Mouse (Mus musculus): ENCODE data around the gene Etfrf1. TPM values are rescaled to one million over a fixed set of nuclear protein-coding genes. Genes with fewer than 3 reads are reported as not detected.

Etfrf1 gene
- polyA plus RNA-seq, 1 experiment from 2014 or later: 57.2 TPM

DNA sequence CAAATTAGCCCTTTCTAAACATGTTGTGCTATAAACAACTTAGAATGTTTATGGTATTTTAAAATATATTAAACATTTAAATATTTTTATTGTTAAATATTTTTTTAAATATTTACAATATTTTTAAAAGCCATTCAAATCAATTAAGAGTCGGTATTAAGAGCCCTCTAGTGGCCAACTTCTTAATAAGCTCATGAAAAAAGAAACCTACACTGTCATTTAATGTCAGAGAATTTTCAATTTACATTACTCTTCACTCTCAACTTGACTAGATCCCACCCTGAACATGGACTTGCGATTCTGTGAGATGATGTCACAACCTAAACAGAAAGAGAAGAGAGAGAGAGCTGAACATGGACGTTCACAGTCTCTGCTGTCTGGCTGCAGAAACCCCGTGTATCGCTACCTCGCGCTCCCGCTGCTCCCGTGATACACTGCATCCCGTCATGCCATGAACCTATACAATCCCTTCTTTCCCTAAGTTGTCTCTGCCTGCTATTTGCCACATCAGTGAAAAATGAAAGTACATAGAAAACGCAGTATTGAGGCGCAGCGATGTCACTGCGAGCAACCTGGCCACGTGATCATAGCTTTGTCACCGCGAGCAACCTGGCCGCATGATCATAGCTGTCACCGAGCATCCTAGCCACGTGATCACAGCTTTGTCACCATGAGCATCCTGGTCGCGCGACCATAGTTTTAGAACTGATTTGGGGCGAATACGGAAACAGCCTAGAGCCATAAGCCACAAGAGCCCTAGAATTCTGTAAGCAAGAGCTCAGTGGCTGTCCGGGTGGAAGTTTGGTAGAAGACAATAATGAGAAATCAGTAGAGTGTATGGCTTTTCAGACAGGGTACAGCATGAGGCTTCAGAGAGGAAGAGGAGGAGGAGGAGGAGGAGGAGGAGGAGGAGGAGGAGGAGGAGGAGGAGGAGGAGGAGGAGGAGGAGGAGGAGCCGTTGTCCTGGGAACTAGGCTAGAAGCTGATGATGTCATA is 23.5 kb upstream of the Etfrf1 start:
- H3K27ac ChIP-seq (ENCODE audit: low read depth, low read length): no peak overlapping the region
- H3K4me1 ChIP-seq (ENCODE audit: control insufficient read depth, insufficient read depth, low read length): no peaks in the 10 kb centered on the region
- H3K9ac ChIP-seq (ENCODE audit: low read depth, low read length): no peak overlapping the region
- no peaks in the 10 kb centered on the region for H3K27me3 ChIP-seq (ENCODE audit: control insufficient read depth, insufficient read depth, low read length)
- no peaks in the 10 kb centered on the region for H3K36me3 ChIP-seq (ENCODE audit: control insufficient read depth, insufficient read depth, low read length)
- peak overlapping the region; percentile 54 for H3K4me2 ChIP-seq
- ATAC-seq (replicated peaks; ENCODE audit: insufficient number of reproducible peaks, low FRiP score, low TSS enrichment): no peak
- peak overlapping the region; percentile 25 for H3K4me3 ChIP-seq (ENCODE audit: low read depth, low read length)
- H3K9me3 ChIP-seq (replicated peaks; ENCODE audit: control insufficient read depth, low read length): no peaks in the 10 kb centered on the region
- WGBS (ENCODE audit: insufficient replicate concordance): 58% methylated on average over 27 of the region's 27 CpGs

DNA sequence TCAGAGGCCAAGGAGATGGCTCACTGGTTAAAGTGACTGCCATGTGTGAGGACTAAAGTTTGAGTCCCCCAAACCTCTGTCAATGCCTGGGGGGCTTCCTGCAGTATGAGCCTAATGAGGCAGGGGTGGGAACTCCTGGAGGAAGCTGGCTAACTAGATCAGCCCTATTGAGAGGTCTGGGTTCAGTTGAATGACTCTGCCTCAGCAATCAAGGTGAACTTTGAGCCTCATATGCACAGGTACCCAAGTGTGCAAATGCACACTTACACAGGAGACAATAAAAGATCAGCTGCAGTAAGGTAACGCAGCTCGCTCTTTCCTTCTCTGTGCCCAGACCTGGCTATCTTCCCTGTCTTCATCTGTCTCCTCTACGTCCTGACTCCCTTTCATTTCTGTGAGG is 17.9 kb upstream of the Etfrf1 start:
- WGBS (ENCODE audit: insufficient replicate concordance): 70% methylated on average over 3 of the region's 3 CpGs
- no peaks in the 10 kb centered on the region for H3K27me3 ChIP-seq (ENCODE audit: control insufficient read depth, insufficient read depth, low read length)

DNA sequence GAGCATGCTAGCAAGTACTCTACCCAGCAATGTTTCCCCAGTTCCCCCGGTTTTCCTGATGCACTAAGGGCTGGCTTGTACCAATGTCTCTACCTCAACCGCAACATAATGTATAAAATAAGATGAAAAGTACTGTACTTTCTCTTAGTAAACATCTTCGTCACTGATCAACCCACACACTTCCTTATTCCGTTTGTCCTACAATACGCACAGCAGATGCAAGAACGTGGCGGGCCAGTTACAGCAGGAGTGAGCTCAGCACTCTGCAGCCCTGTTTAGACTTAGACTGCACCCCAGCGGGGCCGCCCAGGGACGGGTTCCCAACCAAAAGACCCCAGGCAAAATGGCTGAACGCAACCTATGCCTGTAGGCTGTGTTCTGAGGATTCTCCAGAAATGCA is 17.5 kb upstream of the Etfrf1 start:
- H3K27ac ChIP-seq (ENCODE audit: low read depth, low read length): no peak overlapping the region
- no peak overlapping the region for H3K4me2 ChIP-seq
- H3K9me3 ChIP-seq (replicated peaks; ENCODE audit: control insufficient read depth, low read length): no peaks in the 10 kb centered on the region
- H3K36me3 ChIP-seq (ENCODE audit: control insufficient read depth, insufficient read depth, low read length): no peaks in the 10 kb centered on the region
- H3K4me3 ChIP-seq (ENCODE audit: low read depth, low read length): no peak overlapping the region
- 76% methylated on average over 11 of the region's 11 CpGs for WGBS (ENCODE audit: insufficient replicate concordance)
- ATAC-seq (replicated peaks; ENCODE audit: insufficient number of reproducible peaks, low FRiP score, low TSS enrichment): no peak
- H3K4me1 ChIP-seq (ENCODE audit: control insufficient read depth, insufficient read depth, low read length): no peaks in the 10 kb centered on the region
- H3K9ac ChIP-seq (ENCODE audit: low read depth, low read length): no peak overlapping the region
- H3K27me3 ChIP-seq (ENCODE audit: control insufficient read depth, insufficient read depth, low read length): no peaks in the 10 kb centered on the region

More for the DNA sequence above, 17.9 kb upstream of the Etfrf1 start:
- no peaks in the 10 kb centered on the region for H3K4me1 ChIP-seq (ENCODE audit: control insufficient read depth, insufficient read depth, low read length)
- H3K36me3 ChIP-seq (ENCODE audit: control insufficient read depth, insufficient read depth, low read length): no peaks in the 10 kb centered on the region
- no peak overlapping the region for H3K4me2 ChIP-seq
- no peaks in the 10 kb centered on the region for H3K9me3 ChIP-seq (replicated peaks; ENCODE audit: control insufficient read depth, low read length)
- H3K9ac ChIP-seq (ENCODE audit: low read depth, low read length): no peak overlapping the region
- H3K27ac ChIP-seq (ENCODE audit: low read depth, low read length): no peak overlapping the region
- H3K4me3 ChIP-seq (ENCODE audit: low read depth, low read length): no peak overlapping the region
- no peak for ATAC-seq (replicated peaks; ENCODE audit: insufficient number of reproducible peaks, low FRiP score, low TSS enrichment)

DNA sequence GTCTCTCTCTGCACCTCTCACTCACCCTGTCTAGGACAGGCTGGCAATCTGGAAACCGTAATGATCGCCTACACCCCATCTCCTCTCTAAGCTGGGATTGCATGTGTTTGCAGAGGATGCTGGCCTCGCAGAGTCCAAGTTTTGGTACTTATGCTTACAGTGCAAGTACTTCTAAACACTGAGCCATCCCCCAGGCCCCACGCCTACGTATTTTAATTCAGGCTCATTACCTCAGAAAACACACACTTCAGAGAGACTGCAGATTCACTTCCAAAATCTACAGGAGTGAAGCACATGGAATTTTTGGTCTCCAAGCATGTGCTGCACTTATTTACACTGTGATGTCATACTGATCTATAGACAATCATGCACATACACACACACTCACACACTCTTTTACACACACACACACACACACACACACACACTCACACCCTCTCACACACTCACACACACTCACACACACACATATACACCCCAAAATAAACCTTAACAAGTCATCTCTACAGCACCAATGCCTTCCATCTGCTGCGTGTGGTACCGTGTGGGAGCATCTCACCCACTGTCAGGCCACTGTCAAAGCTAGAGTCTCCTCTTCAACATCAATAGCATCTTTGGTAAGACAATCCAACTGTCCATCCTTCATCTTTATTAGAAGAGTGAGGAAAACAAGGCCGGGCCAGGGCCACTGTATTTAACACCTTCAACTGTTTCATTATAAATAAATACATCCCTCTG is 12.8 kb upstream of the Etfrf1 start:
- 86% methylated on average over 8 of the region's 8 CpGs for WGBS (ENCODE audit: insufficient replicate concordance)
- H3K9ac ChIP-seq (ENCODE audit: low read depth, low read length): no peak overlapping the region
- H3K36me3 ChIP-seq (ENCODE audit: control insufficient read depth, insufficient read depth, low read length): no peaks in the 10 kb centered on the region
- H3K4me1 ChIP-seq (ENCODE audit: control insufficient read depth, insufficient read depth, low read length): no peaks in the 10 kb centered on the region
- no peak overlapping the region for H3K4me2 ChIP-seq
- H3K27ac ChIP-seq (ENCODE audit: low read depth, low read length): no peak overlapping the region
- ATAC-seq (replicated peaks; ENCODE audit: insufficient number of reproducible peaks, low FRiP score, low TSS enrichment): no peak
- no peak overlapping the region for H3K4me3 ChIP-seq (ENCODE audit: low read depth, low read length)
- no peaks in the 10 kb centered on the region for H3K9me3 ChIP-seq (replicated peaks; ENCODE audit: control insufficient read depth, low read length)
- H3K27me3 ChIP-seq (ENCODE audit: control insufficient read depth, insufficient read depth, low read length): no peaks in the 10 kb centered on the region

DNA sequence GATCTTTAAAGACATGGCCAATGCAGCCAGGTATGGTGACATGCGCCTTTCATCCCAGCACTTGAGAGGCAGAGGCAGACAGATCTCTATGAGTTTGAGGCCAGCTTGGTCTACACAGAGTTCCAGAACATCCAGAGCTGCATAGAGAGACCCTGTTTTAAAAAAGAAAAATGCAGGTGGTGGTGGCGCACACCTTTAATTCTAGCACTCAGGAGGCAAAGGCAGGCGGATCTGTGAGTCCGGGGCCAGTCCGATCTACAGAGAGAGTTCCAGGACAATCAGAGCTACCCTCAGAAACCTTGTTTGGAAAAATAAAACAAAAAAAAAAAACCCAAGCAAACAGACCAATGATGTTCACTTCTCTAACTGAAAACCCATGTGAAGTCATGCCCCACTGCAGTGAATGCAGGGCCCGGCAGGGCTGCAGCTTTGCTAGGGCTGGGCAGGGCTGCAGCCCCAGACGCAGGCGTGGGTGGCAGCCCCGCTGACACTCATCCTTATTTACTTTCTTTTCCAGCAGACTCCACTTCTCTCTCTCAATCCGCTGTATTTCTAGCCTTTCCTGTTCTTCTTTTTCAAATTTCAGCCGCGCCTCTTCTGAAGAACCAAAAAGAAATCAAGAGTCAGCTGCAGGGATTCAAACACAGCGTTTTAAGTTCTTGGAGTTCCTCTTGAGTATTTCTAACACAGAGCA is 8.4 kb upstream of the Etfrf1 start:
- Histone ChIP-seq H3K9me3 (replicated peaks; ENCODE audit: control insufficient read depth, low read length) (no peaks in the 10 kb centered on the region), H3K4me3 (ENCODE audit: low read depth, low read length) (no peak overlapping the region), H3K4me1 (ENCODE audit: control insufficient read depth, insufficient read depth, low read length) (no peaks in the 10 kb centered on the region), H3K36me3 (ENCODE audit: control insufficient read depth, insufficient read depth, low read length) (no peaks in the 10 kb centered on the region), H3K27me3 (ENCODE audit: control insufficient read depth, insufficient read depth, low read length) (no peaks in the 10 kb centered on the region), H3K9ac (ENCODE audit: low read depth, low read length) (no peak overlapping the region), H3K4me2 (no peak overlapping the region), H3K27ac (ENCODE audit: low read depth, low read length) (no peak overlapping the region)
- WGBS (ENCODE audit: insufficient replicate concordance): 74% methylated on average over 13 of the region's 13 CpGs
- no peak for ATAC-seq (replicated peaks; ENCODE audit: insufficient number of reproducible peaks, low FRiP score, low TSS enrichment)

DNA sequence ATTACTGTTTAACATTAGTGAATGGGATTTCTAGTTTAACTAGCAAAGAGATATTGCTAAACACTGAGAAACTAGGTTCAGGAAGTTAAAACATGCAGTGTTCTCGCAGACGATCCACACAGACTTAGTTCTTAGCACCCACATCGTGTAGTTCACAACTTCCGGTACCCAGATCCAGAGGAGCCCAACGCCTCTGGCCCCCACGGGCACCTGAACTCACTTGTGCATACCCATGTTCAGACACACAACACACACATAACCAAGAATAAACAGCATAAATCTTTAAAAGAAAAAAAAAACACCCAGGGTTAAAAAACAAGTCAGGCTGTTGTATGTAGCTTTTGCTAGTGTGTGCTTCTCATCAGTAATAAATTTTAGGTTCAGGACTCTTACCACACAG is 6.5 kb upstream of the Etfrf1 start:
- 86% methylated on average over 6 of the region's 6 CpGs for whole genome bisulfite sequencing (ENCODE audit: insufficient replicate concordance)

DNA sequence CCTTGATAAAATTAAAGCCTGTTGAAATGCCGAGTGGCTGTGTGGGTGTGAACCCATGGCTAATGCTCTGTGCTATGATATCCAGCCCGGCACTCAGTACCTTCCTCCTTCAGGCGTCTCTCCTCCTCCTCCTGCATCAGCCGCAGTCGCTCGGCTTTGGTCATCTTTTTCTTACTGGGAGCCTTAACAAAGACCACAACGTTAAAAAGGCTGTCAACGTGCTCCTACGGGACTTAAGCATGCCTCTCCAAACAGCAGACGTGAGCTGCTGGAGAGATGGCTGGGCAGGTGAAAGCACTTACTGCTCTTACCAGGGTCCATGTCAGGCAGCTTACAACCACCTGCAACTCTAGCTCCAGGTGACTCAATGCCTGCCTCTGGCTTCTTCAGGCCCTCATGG is 5.8 kb upstream of the Etfrf1 start:
- Histone ChIP-seq H3K4me2 (no peak overlapping the region), H3K27me3 (ENCODE audit: control insufficient read depth, insufficient read depth, low read length) (no peaks in the 10 kb centered on the region), H3K36me3 (ENCODE audit: control insufficient read depth, insufficient read depth, low read length) (no peaks in the 10 kb centered on the region), H3K9ac (ENCODE audit: low read depth, low read length) (no peak overlapping the region), H3K9me3 (replicated peaks; ENCODE audit: control insufficient read depth, low read length) (no peaks in the 10 kb centered on the region), H3K4me3 (ENCODE audit: low read depth, low read length) (no peak overlapping the region), H3K4me1 (ENCODE audit: control insufficient read depth, insufficient read depth, low read length) (peaks cover 2% of the 10 kb centered on the region; the same call in 1 of the 2 replicates), H3K27ac (ENCODE audit: low read depth, low read length) (no peak overlapping the region)
- 62% methylated on average over 10 of the region's 10 CpGs for WGBS (ENCODE audit: insufficient replicate concordance)
- ATAC-seq (replicated peaks; ENCODE audit: insufficient number of reproducible peaks, low FRiP score, low TSS enrichment): no peak

More for the DNA sequence above, 6.5 kb upstream of the Etfrf1 start:
- no peak overlapping the region for H3K9ac ChIP-seq (ENCODE audit: low read depth, low read length)
- no peaks in the 10 kb centered on the region for H3K4me1 ChIP-seq (ENCODE audit: control insufficient read depth, insufficient read depth, low read length)
- no peaks in the 10 kb centered on the region for H3K27me3 ChIP-seq (ENCODE audit: control insufficient read depth, insufficient read depth, low read length)
- H3K36me3 ChIP-seq (ENCODE audit: control insufficient read depth, insufficient read depth, low read length): no peaks in the 10 kb centered on the region
- ATAC-seq (replicated peaks; ENCODE audit: insufficient number of reproducible peaks, low FRiP score, low TSS enrichment): no peak
- no peak overlapping the region for H3K4me3 ChIP-seq (ENCODE audit: low read depth, low read length)
- H3K27ac ChIP-seq (ENCODE audit: low read depth, low read length): no peak overlapping the region
- no peaks in the 10 kb centered on the region for H3K9me3 ChIP-seq (replicated peaks; ENCODE audit: control insufficient read depth, low read length)
- H3K4me2 ChIP-seq: no peak overlapping the region

DNA sequence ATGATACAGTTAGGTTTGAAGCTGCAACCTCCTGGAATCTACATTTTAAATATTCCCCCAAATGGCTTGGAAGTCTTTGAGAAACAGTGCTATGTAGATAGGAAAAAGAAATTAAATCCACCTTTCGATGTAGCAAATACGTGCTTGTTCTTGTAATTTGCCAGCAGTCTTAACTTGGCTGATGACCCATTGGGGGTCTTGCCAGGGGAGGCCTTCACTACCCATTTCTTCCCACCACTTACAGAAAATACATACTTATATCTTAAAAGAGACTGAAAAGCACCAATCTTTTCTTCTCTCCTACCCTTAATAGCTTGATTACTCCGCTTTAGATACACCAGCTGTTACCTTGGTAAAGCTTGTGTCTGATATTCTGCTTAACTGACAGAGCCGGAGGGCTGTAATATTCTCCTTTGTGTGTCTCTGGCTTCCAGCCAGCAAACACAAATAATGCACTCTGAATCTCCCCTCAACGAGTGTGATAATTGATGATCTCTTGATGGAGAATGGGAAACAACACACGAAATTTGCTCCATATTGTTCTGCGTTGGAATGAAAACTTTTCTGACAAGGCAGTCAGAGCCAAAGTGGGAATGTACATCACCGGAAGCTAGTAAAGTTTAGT is 766 bp upstream of the Etfrf1 start:
- Histone ChIP-seq H3K4me1 (ENCODE audit: control insufficient read depth, insufficient read depth, low read length) (peaks cover 8% of the 10 kb centered on the region; the same call in 1 of the 2 replicates), H3K27me3 (ENCODE audit: control insufficient read depth, insufficient read depth, low read length) (no peaks in the 10 kb centered on the region), H3K27ac (ENCODE audit: low read depth, low read length) (peak overlapping the region; percentile 29; the same call in 1 of the 2 replicates), H3K4me3 (ENCODE audit: low read depth, low read length) (peak overlapping the region; percentile 41), H3K36me3 (ENCODE audit: control insufficient read depth, insufficient read depth, low read length) (no peaks in the 10 kb centered on the region), H3K4me2 (peak overlapping the region; percentile 80), H3K9me3 (replicated peaks; ENCODE audit: control insufficient read depth, low read length) (no peaks in the 10 kb centered on the region), H3K9ac (ENCODE audit: low read depth, low read length) (peak overlapping the region; percentile 56; the same call in 1 of the 2 replicates)
- no peak for ATAC-seq (replicated peaks; ENCODE audit: insufficient number of reproducible peaks, low FRiP score, low TSS enrichment)
- WGBS (ENCODE audit: insufficient replicate concordance): 38% methylated on average over 8 of the region's 8 CpGs

All from heart, embryonic 11.5 days (tissue).